Mouse (Mus musculus) heart, postnatal 0 days (tissue): Measurements from ENCODE around the gene Insyn1.

ENCODE experiments used
- CTCF ChIP-seq: IDR thresholded peaks from 2 replicates; pipeline ENCODE4 v1.5.1; 2016; ENCODE audit warnings: antibody characterized with exemption, control low read depth, low read depth
- EP300 ChIP-seq: IDR thresholded peaks from 2 replicates; pipeline ENCODE4 v1.6.1; 2016; ENCODE audit warnings: antibody characterized with exemption, low read depth

DNA sequence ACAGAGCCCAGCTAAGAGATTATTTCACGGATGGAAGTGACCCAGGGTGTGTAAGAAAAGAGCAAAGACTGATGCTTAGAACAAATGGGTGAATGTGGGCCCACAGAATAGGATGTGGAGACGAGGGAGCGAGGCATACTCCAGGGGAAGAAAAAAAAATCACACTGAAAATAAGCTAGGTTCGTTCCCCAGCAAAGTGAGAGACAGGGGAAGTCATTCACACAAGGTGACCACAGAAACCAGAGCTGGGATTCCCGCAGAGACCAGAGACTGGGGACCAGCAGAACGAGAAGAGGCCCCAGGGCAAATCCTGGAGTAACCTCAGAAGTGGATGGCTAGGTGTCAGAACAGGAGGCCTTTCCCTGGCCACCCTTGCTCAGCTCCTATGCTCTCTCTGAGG is 57.0 kb downstream of the Insyn1 start:
- TF ChIP-seq CTCF, result no peak
- no peak for TF ChIP-seq EP300
